Comparison of ENCODE assay signal across 8 mouse cellular contexts in genomic region chr6:29143608-29144007, GRCm38 (mm10). TPM values are rescaled to one million over a fixed set of nuclear protein-coding genes. Genes with fewer than 3 reads are reported as not detected.
A peak's percentile ranks its signal among the peaks of the same experiment; 100 is the strongest.
DNase-seq lines count a peak whose midpoint lies in the region; TF ChIP-seq lines count a peak whose summit lies in the region.

No protein-coding gene starts in this region.

- peaks cover 19% of the 10 kb centered on the region for H3K36me3 ChIP-seq in heart, embryonic 10.5 days

- WGBS in heart, embryonic 10.5 days, result 45% methylated on average over 5 of the region's 5 CpGs

- no peaks in the 10 kb centered on the region for H3K27me3 ChIP-seq in heart, embryonic 10.5 days (ENCODE audit: insufficient read depth, poor library complexity, severe bottlenecking)

- no peak overlapping the region for H3K4me3 ChIP-seq in heart, embryonic 10.5 days
- H3K4me3 ChIP-seq in embryonic fibroblast, embryonic 13.5 days (ENCODE audit: insufficient read depth, low read length), result no peak overlapping the region

- DNase-seq in heart, adult 11 months, result peak; percentile 82
- no peak for DNase-seq in heart, embryonic 10.5 days (ENCODE audit: low spot score)
- DNase-seq in A20 (ENCODE audit: low read depth, low spot score), result peak; percentile 50
- DNase-seq in adrenal gland, postnatal 36 days, result peak; percentile 67 to 78
- DNase-seq in kidney, postnatal 14 days, result peak; percentile 42
- DNase-seq in lung, postnatal 10 days, result peak; percentile 68
- DNase-seq in spleen, postnatal 4 days (ENCODE audit: low spot score in 2 of 2), result peak; percentile 21 to 69

- TF ChIP-seq CTCF in embryonic fibroblast, embryonic 13.5 days (IDR thresholded peaks at IDR 0.05; ENCODE audit: borderline replicate concordance, insufficient read depth, low read length), result peak; percentile 46; the same call in 1 of the 2 replicates

- H3K27ac ChIP-seq in heart, embryonic 10.5 days, result no peak overlapping the region
- no peak overlapping the region for H3K27ac ChIP-seq in embryonic fibroblast, embryonic 13.5 days (ENCODE audit: insufficient read depth, low read length)

- peaks cover 21% of the 10 kb centered on the region for H3K4me1 ChIP-seq in heart, embryonic 10.5 days
- peaks cover 5% of the 10 kb centered on the region for H3K4me1 ChIP-seq in embryonic fibroblast, embryonic 13.5 days (ENCODE audit: control insufficient read depth, insufficient read depth, low read length)

- H3K9me3 ChIP-seq in heart, embryonic 10.5 days, result no peaks in the 10 kb centered on the region

- TF ChIP-seq POLR2A in embryonic fibroblast, embryonic 13.5 days (IDR thresholded peaks at IDR 0.05; ENCODE audit: low read depth, low read length), result no peak

RNA-seq across cellular contexts. Expression of gene Rbm28, which starts 21.2 kb away (rescaled TPM):
- 30.0 and 44.4 TPM in 2 replicates for polyA plus RNA-seq in heart, embryonic 10.5 days (2016; fragmentation: Nextera tagmentation; extraction: Ambion mirVana)
- total RNA-seq in adrenal gland, postnatal 36 days (2021), result 10 to 100 TPM; 28.4 to 29.7 TPM
- polyA plus RNA-seq in embryonic fibroblast, embryonic 13.5 days (2011; ENCODE audit: insufficient read length, low read depth, missing spikeins), result 44.9 and 49.9 TPM in 2 replicates

RNA-seq across cellular contexts. Expression of gene Prrt4, which starts 35.8 kb away (rescaled TPM):
- 3.2 and 4.3 TPM in 2 replicates for polyA plus RNA-seq in heart, embryonic 10.5 days (2016; fragmentation: Nextera tagmentation; extraction: Ambion mirVana)
- 1 to 10 TPM; 3.2 TPM for total RNA-seq in adrenal gland, postnatal 36 days (2021)
- polyA plus RNA-seq in embryonic fibroblast, embryonic 13.5 days (2011; ENCODE audit: insufficient read length, low read depth, missing spikeins), result 0.16 and 0.33 TPM in 2 replicates
